Mouse (Mus musculus) midbrain, embryonic 16.5 days (tissue): Measurements from ENCODE around the gene Timm13. TPM values are rescaled to one million over a fixed set of nuclear protein-coding genes. Genes with fewer than 3 reads are reported as not detected.

Source experiments
- ATAC-seq: fragments of 200-750 bp; cut with Nextera tagmentation; 2 replicates; pipeline ENCODE4 v1.8.0; 2017; ENCODE audit warnings: moderate TSS enrichment
- H3K27ac ChIP-seq: fragments of 300-500 bp; sonication (generic); 2 replicates; pipeline ENCODE4 v1.5.1; 2014; ENCODE audit warnings: mild to moderate bottlenecking, low read length, mixed read lengths
- H3K27me3 ChIP-seq: fragments of 300-500 bp; sonication (generic); 2 replicates; pipeline ENCODE4 v1.6.1; 2014; ENCODE audit warnings: low read depth, low read length, mixed read lengths; ENCODE audit not compliant: control insufficient read depth, insufficient read depth
- H3K36me3 ChIP-seq: fragments of 300-500 bp; sonication (generic); 2 replicates; pipeline ENCODE4 v1.6.1; 2014; ENCODE audit warnings: mild to moderate bottlenecking, low read length, moderate library complexity, mixed read lengths; ENCODE audit not compliant: control insufficient read depth, insufficient read depth
- H3K4me1 ChIP-seq: fragments of 300-500 bp; sonication (generic); 2 replicates; pipeline ENCODE4 v1.6.1; 2014; ENCODE audit warnings: mild to moderate bottlenecking, low read length, mixed read lengths; ENCODE audit not compliant: control insufficient read depth, insufficient read depth
- H3K4me2 ChIP-seq: fragments of 300-500 bp; sonication (generic); 2 replicates; pipeline ENCODE4 v1.6.1; 2014; ENCODE audit warnings: mild to moderate bottlenecking, low read length, mixed read lengths
- H3K4me3 ChIP-seq: fragments of 300-500 bp; sonication (generic); 2 replicates; pipeline ENCODE4 v1.5.1; 2014; ENCODE audit warnings: low read depth, mild to moderate bottlenecking, low read length, moderate library complexity, mixed read lengths
- H3K9ac ChIP-seq: fragments of 300-500 bp; sonication (generic); 2 replicates; pipeline ENCODE4 v1.6.1; 2014; ENCODE audit warnings: low read depth, low read length, mixed read lengths
- H3K9me3 ChIP-seq: fragments of 300-500 bp; sonication (generic); replicated peaks from 2 replicates; pipeline ENCODE4 v1.6.1; 2014; ENCODE audit warnings: mild to moderate bottlenecking, low read length, mixed read lengths; ENCODE audit not compliant: control insufficient read depth, poor library complexity, severe bottlenecking
- WGBS: fragments of 180-500 bp; shearing (Covaris S2); extraction: QIAGEN DNeasy Blood & Tissue Kit; methylation state at CpG from one replicate; pipeline ENCODE4 v1.1.7; 2014; 5-methylcytosine and 5-hydroxymethylcytosine counted together
- polyA plus RNA-seq: library from polyadenylated mRNA; unstranded; fragments of >200 nt; fragmentation: Nextera tagmentation; extraction: Ambion mirVana; gene quantifications from 2 replicates; pipeline ENCODE4 v1.2.1, GENCODE M21; 2015

Gene Timm13
- polyA plus RNA-seq, 1 experiment from 2014 or later, result 316 TPM

- Histone ChIP-seq H3K27ac (no peak overlapping the region), H3K27me3 (peaks cover 38% of the 10 kb centered on the region), H3K9ac (peak overlapping the region; percentile 60), H3K4me1 (peaks cover 32% of the 10 kb centered on the region), H3K36me3 (no peaks in the 10 kb centered on the region), H3K4me3 (peak overlapping the region; percentile 32), H3K9me3 (no peaks in the 10 kb centered on the region), H3K4me2 (peak overlapping the region; percentile 93)
- under 1% methylated on average over 45 of the region's 45 CpGs for WGBS
- peak; percentile 9 for ATAC-seq
These were observed 29.8 kb upstream of the Timm13 start for GRCm38 (mm10) chr10:80930361-80931152.

GRCm38 (mm10) chr10:80929299-80930226 is 28.8 kb upstream of the Timm13 start, which contains the start of gene Gadd45b:
Gene Gadd45b (plus strand): TSS chr10:80930073.
- Histone ChIP-seq H3K4me2 (peak within 1 kb of the TSS; percentile 93), H3K27ac (peak within 1 kb of the TSS; percentile 65)
- WGBS, result under 1% methylated on average over 56 of the region's 56 CpGs

GRCm38 (mm10) chr10:80928586-80929298 is 28.0 kb upstream of the Timm13 start:
- Histone ChIP-seq H3K36me3 (no peaks in the 10 kb centered on the region), H3K9ac (peak overlapping the region; percentile 78), H3K27me3 (peaks cover 24% of the 10 kb centered on the region), H3K4me2 (peak overlapping the region; percentile 93), H3K27ac (peak overlapping the region; percentile 65), H3K4me3 (peak overlapping the region; percentile 55), H3K9me3 (no peaks in the 10 kb centered on the region), H3K4me1 (peaks cover 32% of the 10 kb centered on the region)
- under 1% methylated on average over 46 of the region's 48 CpGs for WGBS
- ATAC-seq, result peak; percentile 43; the same call in 1 of the 2 replicates

More at GRCm38 (mm10) chr10:80929299-80930226, 28.8 kb upstream of the Timm13 start, which contains the start of gene Gadd45b:
- peaks cover 32% of the 10 kb centered on the region for H3K4me1 ChIP-seq
- peaks cover 31% of the 10 kb centered on the region for H3K27me3 ChIP-seq
- no peaks in the 10 kb centered on the region for H3K36me3 ChIP-seq
- peak within 1 kb of the TSS; percentile 55 for H3K4me3 ChIP-seq
- ATAC-seq, result peak; percentile 88
- peak within 1 kb of the TSS; percentile 78 for H3K9ac ChIP-seq
- H3K9me3 ChIP-seq, result no peaks in the 10 kb centered on the region

- H3K27me3 ChIP-seq, result 0 out of 2 replicates have a peak, but pooled peaks cover under 1% of the 10 kb centered on the region
- H3K36me3 ChIP-seq, result no peaks in the 10 kb centered on the region
- ATAC-seq, result no peak
- H3K4me2 ChIP-seq, result no peak overlapping the region
- H3K27ac ChIP-seq, result no peak overlapping the region
- no peaks in the 10 kb centered on the region for H3K9me3 ChIP-seq
- peaks cover 14% of the 10 kb centered on the region for H3K4me1 ChIP-seq
- 54% methylated on average over 3 of the region's 3 CpGs for WGBS
- no peak overlapping the region for H3K4me3 ChIP-seq
- H3K9ac ChIP-seq, result no peak overlapping the region
These were observed 24.7 kb upstream of the Timm13 start for GRCm38 (mm10) chr10:80925472-80925871.

- peak overlapping the region; percentile 17; the same call in 1 of the 2 replicates for H3K9ac ChIP-seq
- no peak overlapping the region for H3K27ac ChIP-seq
- no peak for ATAC-seq
- peak overlapping the region; percentile 20 for H3K4me3 ChIP-seq
- H3K4me2 ChIP-seq, result peak overlapping the region; percentile 35
- peaks cover 5% of the 10 kb centered on the region for H3K4me1 ChIP-seq
- no peaks in the 10 kb centered on the region for H3K9me3 ChIP-seq
- no peaks in the 10 kb centered on the region for H3K27me3 ChIP-seq
- 5% methylated on average over 16 of the region's 16 CpGs for WGBS
- H3K36me3 ChIP-seq, result no peaks in the 10 kb centered on the region
These were observed 21.2 kb upstream of the Timm13 start for GRCm38 (mm10) chr10:80921923-80922322.

- Histone ChIP-seq H3K4me3 (peak within 1 kb of the TSS; percentile 92), H3K27ac (peak within 1 kb of the TSS; percentile 87), H3K4me1 (peaks cover 17% of the 10 kb centered on the region), H3K9me3 (no peaks in the 10 kb centered on the region), H3K27me3 (no peaks in the 10 kb centered on the region), H3K4me2 (peak within 1 kb of the TSS; percentile 98), H3K9ac (peak within 1 kb of the TSS; percentile 87), H3K36me3 (peaks cover 5% of the 10 kb centered on the region; the same call in 1 of the 2 replicates)
- WGBS, result under 1% methylated on average over 61 of the region's 61 CpGs
- ATAC-seq, result peak; percentile 86
These were observed 17.1 kb upstream of the Timm13 start, which contains the start of gene Lmnb2 for GRCm38 (mm10) chr10:80917779-80918434. Gene Lmnb2 (minus strand): TSS chr10:80918245.

GRCm38 (mm10) chr10:80917336-80917778 is 16.6 kb upstream of the Timm13 start:
- H3K4me1 ChIP-seq, result peaks cover 17% of the 10 kb centered on the region
- peaks cover 5% of the 10 kb centered on the region; the same call in 1 of the 2 replicates for H3K36me3 ChIP-seq
- peak; percentile 50 for ATAC-seq
- H3K9ac ChIP-seq, result peak overlapping the region; percentile 87
- no peaks in the 10 kb centered on the region for H3K27me3 ChIP-seq
- H3K4me2 ChIP-seq, result peak overlapping the region; percentile 98
- H3K9me3 ChIP-seq, result no peaks in the 10 kb centered on the region
- WGBS, result 2% methylated on average over 15 of the region's 15 CpGs
- H3K4me3 ChIP-seq, result peak overlapping the region; percentile 92
- H3K27ac ChIP-seq, result peak overlapping the region; percentile 87

GRCm38 (mm10) chr10:80915736-80916135 is 15.0 kb upstream of the Timm13 start:
- H3K4me1 ChIP-seq, result peaks cover 17% of the 10 kb centered on the region
- H3K27ac ChIP-seq, result no peak overlapping the region
- ATAC-seq, result no peak
- H3K4me3 ChIP-seq, result no peak overlapping the region
- H3K9ac ChIP-seq, result no peak overlapping the region
- WGBS, result 90% methylated on average over 4 of the region's 4 CpGs
- no peak overlapping the region for H3K4me2 ChIP-seq
- H3K36me3 ChIP-seq, result peaks cover 9% of the 10 kb centered on the region; the same call in 1 of the 2 replicates
- no peaks in the 10 kb centered on the region for H3K27me3 ChIP-seq
- H3K9me3 ChIP-seq, result no peaks in the 10 kb centered on the region
